Comparison of ENCODE assay signal across 8 mouse cellular contexts in the genomic region with DNA sequence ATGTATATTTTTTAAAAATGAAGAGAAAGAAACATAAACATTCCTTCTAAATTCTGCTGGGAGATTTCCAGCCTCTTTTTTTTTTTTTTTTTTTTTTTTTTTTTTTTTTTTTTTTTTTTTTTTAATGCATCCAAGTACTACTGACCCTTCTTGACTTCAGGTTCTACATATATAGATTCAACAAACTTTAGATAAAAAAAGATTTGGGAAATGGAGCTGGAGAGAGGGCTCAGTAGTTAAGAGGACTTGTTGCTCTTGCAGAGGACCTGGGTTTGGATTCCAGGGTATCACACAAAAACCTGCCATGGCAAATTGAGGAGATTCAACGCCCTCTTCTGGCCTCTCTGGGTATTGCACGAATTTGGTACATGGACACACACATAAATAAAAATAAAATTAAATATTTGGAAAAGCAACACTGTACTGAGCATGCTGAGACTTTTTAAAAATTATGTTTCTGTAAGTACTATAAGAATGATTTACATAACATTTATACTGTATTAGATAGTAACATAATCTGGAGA. TPM values are rescaled to one million over a fixed set of nuclear protein-coding genes. Genes with fewer than 3 reads are reported as not detected.
DNase-seq lines count a peak whose midpoint lies in the region; ATAC-seq and TF ChIP-seq lines count a peak whose summit lies in the region.
"Had no signal": no experiment of that assay in that cellular context is flagged by ENCODE, and none has a peak within 500 bp of the region (broad histone marks: within the 10 kb centered on the region; RNA-seq: fewer than 3 reads in every experiment).

No protein-coding gene starts in this region.

- no peaks in the 10 kb centered on the region for H3K9me3 ChIP-seq in kidney, postnatal 0 days (replicated peaks; ENCODE audit: low read length)
- H3K9me3 ChIP-seq: embryonic facial prominence, embryonic 15.5 days had no signal

- TF ChIP-seq CTCF in kidney, postnatal 0 days (IDR thresholded peaks at IDR 0.05; ENCODE audit: low read depth): peak; percentile 58

- no peak overlapping the region for H3K9ac ChIP-seq in kidney, postnatal 0 days (ENCODE audit: low read depth, low read length)
- H3K9ac ChIP-seq: embryonic facial prominence, embryonic 15.5 days had no signal

- WGBS in kidney, postnatal 0 days: 9% methylated on average over 2 of the region's 2 CpGs

- intact Hi-C loops in left cerebral cortex, postnatal 14 days (cut with DNase I): loop anchor here (5.0 kb wide), 1 partner anchor 252 kb away; no protein-coding TSS in a partner anchor

- peak; percentile 16 for DNase-seq in kidney, postnatal 0 days (ENCODE audit: low spot score)
- no peak for DNase-seq in kidney, adult 11 months
- peak; percentile 74 for DNase-seq in CD4-positive, CD25-positive, alpha-beta regulatory T cell, adult 2 months (ENCODE audit: low read depth, low spot score)
- DNase-seq in MEL-GATA-1-ER (ENCODE audit: extremely low read depth, low read depth) (peak; percentile 26), MN1 (ENCODE audit: low spot score) (no peak)
- peak; percentile 43 for DNase-seq in heart, postnatal 4 days
- no peak for DNase-seq in left cerebral cortex, postnatal 14 days (ENCODE audit: low spot score in 2 of 2)

- H3K27ac ChIP-seq in kidney, postnatal 0 days: no peak overlapping the region
- H3K27ac ChIP-seq: embryonic facial prominence, embryonic 15.5 days had no signal

- no peaks in the 10 kb centered on the region for H3K27me3 ChIP-seq in kidney, postnatal 0 days (ENCODE audit: insufficient read depth, low read length)
- H3K27me3 ChIP-seq: embryonic facial prominence, embryonic 15.5 days had no signal

- H3K36me3 ChIP-seq in kidney, postnatal 0 days (ENCODE audit: insufficient read depth, low read length): no peaks in the 10 kb centered on the region
- H3K36me3 ChIP-seq: embryonic facial prominence, embryonic 15.5 days had no signal

- H3K4me2 ChIP-seq in kidney, postnatal 0 days (ENCODE audit: low read length): no peak overlapping the region
- H3K4me2 ChIP-seq: embryonic facial prominence, embryonic 15.5 days had no signal

- no peak for ATAC-seq in kidney, postnatal 0 days (replicated peaks; ENCODE audit: low FRiP score, low read depth)

- no peak overlapping the region for H3K4me3 ChIP-seq in kidney, postnatal 0 days (replicated peaks; ENCODE audit: low read depth, low read length)
- H3K4me3 ChIP-seq: embryonic facial prominence, embryonic 15.5 days had no signal

- no peaks in the 10 kb centered on the region for H3K4me1 ChIP-seq in kidney, postnatal 0 days (replicated peaks; ENCODE audit: insufficient read depth, low read length)
- H3K4me1 ChIP-seq: embryonic facial prominence, embryonic 15.5 days had no signal

RNA-seq across cellular contexts. Expression of a gene that starts 14.8 kb away (rescaled TPM):
- 3.3 and 3.7 TPM in 2 replicates for polyA plus RNA-seq in kidney, postnatal 0 days (2015; fragmentation: Nextera tagmentation; extraction: Ambion mirVana)
- total RNA-seq in heart, postnatal 4 days (2021): 1 to 10 TPM in 1 of 2 experiments, not detected in 1; 1.8 TPM
- total RNA-seq in left cerebral cortex, postnatal 14 days (2021): not detected

Comparison
In these comparisons a context has a peak if more than half of its experiments do, and no peak if none do; other contexts are left out.
1. DNase-seq: peak in kidney, postnatal 0 days (single experiment), CD4-positive, CD25-positive, alpha-beta regulatory T cell, adult 2 months (single experiment), MEL-GATA-1-ER (single experiment) and heart, postnatal 4 days (single experiment); none in kidney, adult 11 months (single experiment), MN1 (single experiment) and left cerebral cortex, postnatal 14 days (0 of 2).